Mouse (Mus musculus): ENCODE results near the gene Oxtr. TPM values are rescaled to one million over a fixed set of nuclear protein-coding genes. Genes with fewer than 3 reads are reported as not detected.

Gene Oxtr
- polyA plus RNA-seq, 1 experiment from 2014 or later = 2.3 TPM

- ATAC-seq = no peak
These were observed 23.7 kb downstream of the Oxtr start for GRCm38 (mm10) chr6:112466001-112466400.

DNA sequence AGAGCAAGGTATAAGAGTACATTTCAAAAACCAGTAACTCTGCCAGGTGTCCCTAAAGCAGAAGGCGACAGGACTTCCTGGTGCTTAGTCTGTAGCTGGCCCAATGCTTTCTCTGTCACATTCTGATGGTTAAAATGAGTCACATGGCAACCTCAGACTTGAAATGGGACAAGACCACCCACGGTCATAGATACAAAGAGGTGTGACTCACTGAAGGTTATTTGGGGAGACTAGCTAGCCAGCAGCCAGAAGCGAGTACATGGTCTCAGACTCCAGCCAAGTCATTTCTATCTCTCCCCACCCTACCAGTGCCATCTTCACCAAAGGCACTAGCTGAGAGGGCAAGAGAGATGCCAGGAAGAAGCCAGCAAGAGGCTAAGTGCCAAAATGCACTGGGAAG, 24.3 kb downstream of the Oxtr start:
- Histone ChIP-seq H3K27me3 (ENCODE audit: control insufficient read depth, insufficient read depth, low read depth, low read length) (no peaks in the 10 kb centered on the region), H3K36me3 (ENCODE audit: control insufficient read depth, insufficient read depth, low read length) (no peaks in the 10 kb centered on the region), H3K9ac (ENCODE audit: low read depth, low read length) (no peak overlapping the region), H3K27ac (ENCODE audit: low read length) (no peak overlapping the region), H3K4me1 (ENCODE audit: control insufficient read depth, insufficient read depth, low read length) (no peaks in the 10 kb centered on the region), H3K4me3 (ENCODE audit: low read depth, low read length) (no peak overlapping the region), H3K4me2 (ENCODE audit: low read length) (no peak overlapping the region), H3K9me3 (replicated peaks; ENCODE audit: control insufficient read depth, low read length, poor library complexity, severe bottlenecking) (no peaks in the 10 kb centered on the region)
- no peak for ATAC-seq
- 82% methylated on average over 3 of the region's 3 CpGs for WGBS

More at GRCm38 (mm10) chr6:112466001-112466400, 23.7 kb downstream of the Oxtr start:
- Histone ChIP-seq H3K4me2 (ENCODE audit: low read length) (no peak overlapping the region), H3K9me3 (replicated peaks; ENCODE audit: control insufficient read depth, low read length, poor library complexity, severe bottlenecking) (no peaks in the 10 kb centered on the region), H3K27ac (ENCODE audit: low read length) (no peak overlapping the region), H3K4me1 (ENCODE audit: control insufficient read depth, insufficient read depth, low read length) (no peaks in the 10 kb centered on the region), H3K36me3 (ENCODE audit: control insufficient read depth, insufficient read depth, low read length) (no peaks in the 10 kb centered on the region), H3K27me3 (ENCODE audit: control insufficient read depth, insufficient read depth, low read depth, low read length) (no peaks in the 10 kb centered on the region), H3K9ac (ENCODE audit: low read depth, low read length) (no peak overlapping the region), H3K4me3 (ENCODE audit: low read depth, low read length) (no peak overlapping the region)

- WGBS = 88% methylated on average over 6 of the region's 6 CpGs
- Histone ChIP-seq H3K4me2 (ENCODE audit: low read length) (no peak overlapping the region), H3K9me3 (replicated peaks; ENCODE audit: control insufficient read depth, low read length, poor library complexity, severe bottlenecking) (no peaks in the 10 kb centered on the region), H3K9ac (ENCODE audit: low read depth, low read length) (no peak overlapping the region), H3K4me1 (ENCODE audit: control insufficient read depth, insufficient read depth, low read length) (no peaks in the 10 kb centered on the region), H3K4me3 (ENCODE audit: low read depth, low read length) (no peak overlapping the region), H3K36me3 (ENCODE audit: control insufficient read depth, insufficient read depth, low read length) (no peaks in the 10 kb centered on the region), H3K27me3 (ENCODE audit: control insufficient read depth, insufficient read depth, low read depth, low read length) (no peaks in the 10 kb centered on the region), H3K27ac (ENCODE audit: low read length) (no peak overlapping the region)
- ATAC-seq = no peak
These were observed 26.4 kb downstream of the Oxtr start for GRCm38 (mm10) chr6:112463331-112463730.

DNA sequence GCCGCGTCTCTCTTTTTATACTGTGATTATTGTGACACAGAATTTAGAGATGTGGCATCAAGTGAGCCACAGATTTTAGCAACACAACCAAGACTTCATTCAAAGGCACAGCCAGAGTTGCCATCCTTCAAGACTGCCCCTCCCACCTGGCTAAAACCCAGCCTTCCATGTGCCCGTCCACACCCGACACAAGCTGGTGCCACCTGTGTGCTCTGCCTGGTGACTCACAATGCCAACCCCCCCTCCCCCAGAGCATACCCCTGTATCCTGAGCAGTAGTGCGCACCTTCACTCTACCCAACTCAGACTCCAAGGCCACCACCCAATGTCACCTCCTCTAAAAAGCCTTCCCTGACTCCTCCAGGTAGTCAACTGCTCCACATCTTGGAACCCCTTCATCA, 28.3 kb downstream of the Oxtr start:
- Histone ChIP-seq H3K9me3 (replicated peaks; ENCODE audit: control insufficient read depth, low read length, poor library complexity, severe bottlenecking) (no peaks in the 10 kb centered on the region), H3K27ac (ENCODE audit: low read length) (no peak overlapping the region), H3K4me1 (ENCODE audit: control insufficient read depth, insufficient read depth, low read length) (no peaks in the 10 kb centered on the region), H3K4me2 (ENCODE audit: low read length) (no peak overlapping the region), H3K4me3 (ENCODE audit: low read depth, low read length) (no peak overlapping the region), H3K27me3 (ENCODE audit: control insufficient read depth, insufficient read depth, low read depth, low read length) (no peaks in the 10 kb centered on the region), H3K36me3 (ENCODE audit: control insufficient read depth, insufficient read depth, low read length) (no peaks in the 10 kb centered on the region), H3K9ac (ENCODE audit: low read depth, low read length) (no peak overlapping the region)
- 96% methylated on average over 5 of the region's 5 CpGs for WGBS
- ATAC-seq = no peak

GRCm38 (mm10) chr6:112459341-112459749, 30.4 kb downstream of the Oxtr start, which contains the start of gene Cav3:
TSS of gene Cav3 (plus strand) at chr6:112459505.
- no peak within 1 kb of the TSS for H3K4me2 ChIP-seq (ENCODE audit: low read length)
- H3K27me3 ChIP-seq (ENCODE audit: control insufficient read depth, insufficient read depth, low read depth, low read length) = no peaks in the 10 kb centered on the region
- H3K4me3 ChIP-seq (ENCODE audit: low read depth, low read length) = no peak within 1 kb of the TSS
- no peak within 1 kb of the TSS for H3K9ac ChIP-seq (ENCODE audit: low read depth, low read length)
- H3K4me1 ChIP-seq (ENCODE audit: control insufficient read depth, insufficient read depth, low read length) = no peaks in the 10 kb centered on the region
- H3K27ac ChIP-seq (ENCODE audit: low read length) = no peak within 1 kb of the TSS
- ATAC-seq = no peak
- H3K9me3 ChIP-seq (replicated peaks; ENCODE audit: control insufficient read depth, low read length, poor library complexity, severe bottlenecking) = no peaks in the 10 kb centered on the region
- no peaks in the 10 kb centered on the region for H3K36me3 ChIP-seq (ENCODE audit: control insufficient read depth, insufficient read depth, low read length)
- 80% methylated on average over 12 of the region's 12 CpGs for WGBS

GRCm38 (mm10) chr6:112445675-112446074, 44.1 kb downstream of the Oxtr start:
- no peak for ATAC-seq
- H3K4me1 ChIP-seq (ENCODE audit: control insufficient read depth, insufficient read depth, low read length) = no peaks in the 10 kb centered on the region
- 90% methylated on average over 3 of the region's 3 CpGs for WGBS
- no peak overlapping the region for H3K9ac ChIP-seq (ENCODE audit: low read depth, low read length)
- no peak overlapping the region for H3K27ac ChIP-seq (ENCODE audit: low read length)
- H3K36me3 ChIP-seq (ENCODE audit: control insufficient read depth, insufficient read depth, low read length) = no peaks in the 10 kb centered on the region
- no peak overlapping the region for H3K4me3 ChIP-seq (ENCODE audit: low read depth, low read length)
- no peak overlapping the region for H3K4me2 ChIP-seq (ENCODE audit: low read length)
- no peaks in the 10 kb centered on the region for H3K9me3 ChIP-seq (replicated peaks; ENCODE audit: control insufficient read depth, low read length, poor library complexity, severe bottlenecking)
- no peaks in the 10 kb centered on the region for H3K27me3 ChIP-seq (ENCODE audit: control insufficient read depth, insufficient read depth, low read depth, low read length)

DNA sequence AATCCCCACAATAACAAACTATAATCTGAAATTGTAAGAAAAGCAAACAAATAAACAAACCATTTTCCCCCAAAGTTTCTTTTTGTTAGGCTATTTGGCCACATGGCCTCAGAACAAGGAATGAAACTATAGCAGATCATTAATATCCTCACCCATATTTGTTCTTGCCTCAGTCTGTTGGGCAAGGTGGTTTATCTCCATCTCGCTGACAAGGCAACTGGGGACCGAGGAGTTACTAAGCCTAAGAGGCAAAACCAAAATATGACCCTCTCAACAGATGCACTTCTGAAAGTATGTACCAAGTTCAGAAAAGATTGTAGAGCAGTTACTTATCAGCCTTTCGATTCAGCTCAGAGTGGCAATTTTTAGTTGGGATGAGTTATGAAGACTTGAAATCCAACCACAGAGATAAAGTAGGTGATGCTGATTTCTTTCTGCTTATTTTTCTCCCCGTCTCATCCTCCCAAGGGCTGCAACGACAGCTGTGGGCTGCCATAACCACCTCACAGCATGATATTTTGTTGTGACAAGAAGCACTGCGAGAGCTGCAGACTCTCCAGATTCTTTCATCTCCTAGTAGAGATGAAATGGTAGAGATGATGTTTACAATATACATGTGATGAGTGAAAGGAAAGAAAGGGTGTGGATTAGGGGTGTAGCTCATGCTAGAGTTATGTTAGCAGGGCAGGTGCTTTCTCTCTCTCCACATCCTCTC, 63.6 kb downstream of the Oxtr start:
- Histone ChIP-seq H3K36me3 (ENCODE audit: control insufficient read depth, insufficient read depth, low read length) (no peaks in the 10 kb centered on the region), H3K27ac (ENCODE audit: low read length) (no peak overlapping the region), H3K27me3 (ENCODE audit: control insufficient read depth, insufficient read depth, low read depth, low read length) (no peaks in the 10 kb centered on the region), H3K4me3 (ENCODE audit: low read depth, low read length) (no peak overlapping the region), H3K4me2 (ENCODE audit: low read length) (no peak overlapping the region), H3K9ac (ENCODE audit: low read depth, low read length) (no peak overlapping the region), H3K9me3 (replicated peaks; ENCODE audit: control insufficient read depth, low read length, poor library complexity, severe bottlenecking) (no peaks in the 10 kb centered on the region), H3K4me1 (ENCODE audit: control insufficient read depth, insufficient read depth, low read length) (no peaks in the 10 kb centered on the region)
- no peak for ATAC-seq
- WGBS = 76% methylated on average over 6 of the region's 6 CpGs

DNA sequence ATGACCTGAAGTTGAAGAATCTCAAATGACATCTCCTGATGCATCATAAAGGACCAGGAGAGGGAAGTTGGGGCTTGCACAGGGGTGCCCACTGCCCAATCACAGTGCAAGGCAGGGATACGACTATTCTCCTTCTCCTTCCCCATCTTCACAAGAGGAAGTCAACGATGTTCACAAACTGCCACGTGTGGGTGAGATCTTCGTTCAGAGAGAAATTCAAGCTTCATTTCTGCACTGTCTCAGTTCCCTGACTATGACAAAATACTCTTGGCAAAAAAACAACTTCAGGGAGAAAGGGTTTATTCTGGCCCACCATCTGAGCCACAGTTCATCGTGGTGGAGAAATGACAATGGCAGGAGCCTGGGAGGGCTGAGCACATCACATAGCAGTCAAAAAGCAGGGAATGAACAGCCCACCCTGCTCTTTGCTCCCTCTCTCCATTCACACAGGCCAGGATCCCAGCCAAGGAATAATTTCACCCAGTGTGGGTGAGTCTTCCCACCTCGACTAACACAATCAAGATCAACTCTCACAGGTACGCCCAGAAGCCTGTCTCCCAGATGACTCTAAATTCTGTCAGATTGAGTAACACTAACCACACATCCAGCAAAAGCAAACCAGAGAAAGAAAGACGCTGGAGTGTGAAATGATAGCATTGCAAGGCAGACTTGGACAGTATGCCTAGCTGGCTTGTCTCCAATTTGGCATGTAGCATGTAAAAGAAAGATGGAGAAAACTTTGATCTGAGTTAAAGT, 65.8 kb downstream of the Oxtr start:
- Histone ChIP-seq H3K36me3 (ENCODE audit: control insufficient read depth, insufficient read depth, low read length) (no peaks in the 10 kb centered on the region), H3K4me3 (ENCODE audit: low read depth, low read length) (no peak overlapping the region), H3K27ac (ENCODE audit: low read length) (no peak overlapping the region), H3K4me2 (ENCODE audit: low read length) (no peak overlapping the region), H3K4me1 (ENCODE audit: control insufficient read depth, insufficient read depth, low read length) (no peaks in the 10 kb centered on the region), H3K9ac (ENCODE audit: low read depth, low read length) (no peak overlapping the region), H3K27me3 (ENCODE audit: control insufficient read depth, insufficient read depth, low read depth, low read length) (no peaks in the 10 kb centered on the region), H3K9me3 (replicated peaks; ENCODE audit: control insufficient read depth, low read length, poor library complexity, severe bottlenecking) (no peaks in the 10 kb centered on the region)
- 91% methylated on average over 8 of the region's 8 CpGs for WGBS
- ATAC-seq = no peak

Measured in midbrain, embryonic 16.5 days (tissue).